Mouse (Mus musculus): ENCODE measurements at regions not wholly inside any gene's neighbourhood (a gene's known extent, or its start where the extent isn't known, plus 50 kb on each side); places are given as distances from the start of the nearest gene placed in this dataset.

DNA sequence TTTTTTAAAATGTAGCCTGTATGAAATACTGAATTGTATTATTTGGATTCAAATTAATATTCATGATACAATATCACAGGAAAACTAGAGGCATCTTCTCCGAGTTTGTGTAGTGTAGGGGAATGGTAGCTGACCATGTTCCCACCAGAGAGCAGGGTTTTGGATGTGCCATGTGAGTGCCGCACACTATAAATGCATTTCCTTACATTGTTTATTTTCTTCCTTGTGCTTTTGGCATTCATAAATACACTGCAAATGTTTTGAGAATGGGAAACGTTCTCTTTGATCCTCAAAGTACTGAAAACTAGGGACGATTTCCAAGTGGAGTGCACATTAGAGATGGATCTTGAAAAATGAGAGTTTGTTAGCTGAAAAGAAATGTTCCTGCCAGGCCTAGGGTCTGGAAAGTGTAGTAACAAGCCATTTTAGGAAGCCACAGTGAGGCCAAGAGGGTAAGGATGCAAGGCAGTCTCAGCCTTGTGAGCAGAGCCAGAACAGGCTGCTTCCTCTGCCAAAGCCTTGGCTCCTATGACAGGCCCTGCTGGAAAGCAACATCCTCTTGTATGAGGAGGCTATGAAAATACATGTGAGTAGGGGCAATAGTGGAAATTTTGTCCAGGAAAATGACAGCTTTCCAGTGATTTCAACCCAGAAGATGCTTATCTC, 331.8 kb downstream of the Inhba start:
- TF ChIP-seq POLR2A (IDR thresholded peaks at IDR 0.05; ENCODE audit: extremely low read depth, insufficient read depth, low read length) (no peak), CTCF (IDR thresholded peaks at IDR 0.05; ENCODE audit: extremely low read depth, insufficient read depth, low read length) (no peak)
